12 mouse cellular contexts compared by ENCODE assay signal in the genomic region with DNA sequence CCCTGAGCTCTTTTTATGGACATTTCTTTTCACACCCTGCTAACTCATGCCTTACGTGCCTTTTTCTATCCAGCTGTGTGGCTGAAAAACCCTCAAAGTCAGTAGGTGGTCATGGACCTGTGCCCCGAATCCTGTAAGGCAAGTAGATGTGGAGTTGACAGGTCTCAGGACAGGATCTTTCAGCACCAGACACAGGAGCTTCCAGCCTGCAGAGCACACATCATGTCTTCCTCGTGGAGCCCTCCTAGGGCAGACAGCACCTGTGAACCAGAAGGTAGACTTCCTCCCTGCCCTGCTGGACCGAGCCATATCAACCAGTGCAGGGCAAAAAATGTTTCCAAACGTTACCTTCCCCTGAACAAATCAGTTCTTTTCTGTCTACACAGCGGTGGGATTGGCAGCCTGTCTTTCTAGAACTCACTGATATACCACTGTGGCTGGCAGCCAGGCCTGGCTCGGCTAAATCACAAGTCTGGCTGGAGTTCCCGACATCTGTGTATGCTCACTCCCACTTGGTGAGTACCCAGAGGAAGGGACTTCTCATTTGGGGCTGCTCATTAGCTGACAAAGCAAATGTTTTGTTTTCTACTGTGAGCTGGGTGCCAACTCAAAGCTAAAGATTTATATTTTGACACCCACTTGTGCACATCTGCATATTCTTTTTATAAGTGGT.
DNase-seq lines count a peak whose midpoint lies in the region; ATAC-seq and TF ChIP-seq lines count a peak whose summit lies in the region.
"Had no signal": no experiment of that assay in that cellular context is flagged by ENCODE, and none has a peak within 500 bp of the region (broad histone marks: within the 10 kb centered on the region; RNA-seq: fewer than 3 reads in every experiment).

No protein-coding gene starts in this region.

- H3K27me3 ChIP-seq in heart, postnatal 0 days (ENCODE audit: control insufficient read depth, insufficient read depth, low read length), result no peaks in the 10 kb centered on the region

- no peak overlapping the region for H3K9ac ChIP-seq in heart, postnatal 0 days (replicated peaks; ENCODE audit: low read depth, low read length)
- H3K9ac ChIP-seq: limb, embryonic 13.5 days had no signal

- peak; percentile 96 for ATAC-seq in heart, postnatal 0 days (ENCODE audit: insufficient read depth, low read depth)
- ATAC-seq: intestine, embryonic 16.5 days had no signal

- TF ChIP-seq CTCF in heart, postnatal 0 days (IDR thresholded peaks at IDR 0.05; ENCODE audit: low read depth), result no peak

- H3K9me3 ChIP-seq in heart, postnatal 0 days (replicated peaks; ENCODE audit: control insufficient read depth, low read length), result no peaks in the 10 kb centered on the region
- H3K9me3 ChIP-seq: limb, embryonic 13.5 days had no signal

- H3K4me1 ChIP-seq in heart, postnatal 0 days (ENCODE audit: control insufficient read depth, insufficient read depth), result peaks cover 10% of the 10 kb centered on the region

- TF ChIP-seq EP300 in heart, postnatal 0 days (IDR thresholded peaks at IDR 0.05; ENCODE audit: low read depth), result no peak

- DNase-seq in cerebellum, postnatal 10 days, result peak; percentile 61 to 77
- no peak for DNase-seq in cerebellum, adult 8-10 months
- DNase-seq in layer of hippocampus, adult 9-11 months, result peak; percentile 5
- no peak for DNase-seq in layer of hippocampus, adult 18-20 months (ENCODE audit: low spot score in 2 of 2)
- peak; percentile 6 for DNase-seq in adipocyte (ENCODE audit: low spot score)
- peak; percentile 72 for DNase-seq in heart, postnatal 0 days (ENCODE audit: low spot score)
- DNase-seq in natural killer cell, adult 2 months (ENCODE audit: low spot score in 2 of 2), result no peak
- no peak for DNase-seq in thymus, postnatal 14 days
- DNase-seq: gastrocnemius, postnatal 14 days; retina, postnatal 1 day had no signal

- peak overlapping the region; percentile 44 for H3K4me2 ChIP-seq in heart, postnatal 0 days (ENCODE audit: low read depth, low read length)
- H3K4me2 ChIP-seq: limb, embryonic 13.5 days had no signal

- no peak overlapping the region for H3K4me3 ChIP-seq in heart, postnatal 0 days (ENCODE audit: low read depth, low read length)
- H3K4me3 ChIP-seq: limb, embryonic 13.5 days had no signal

- H3K36me3 ChIP-seq in heart, postnatal 0 days (replicated peaks; ENCODE audit: control insufficient read depth, insufficient read depth, low read length), result no peaks in the 10 kb centered on the region
- H3K36me3 ChIP-seq: limb, embryonic 13.5 days had no signal

- WGBS in heart, postnatal 0 days, result 13% methylated on average over 8 of the region's 8 CpGs

- peak overlapping the region; percentile 64 for H3K27ac ChIP-seq in heart, postnatal 0 days (ENCODE audit: low read depth)
- H3K27ac ChIP-seq: limb, embryonic 13.5 days had no signal

Comparison
In these comparisons a context has a peak if more than half of its experiments do, and no peak if none do; other contexts are left out.
1. DNase-seq: peak in cerebellum, postnatal 10 days (2 of 2), layer of hippocampus, adult 9-11 months (single experiment), adipocyte (single experiment) and heart, postnatal 0 days (single experiment); none in cerebellum, adult 8-10 months (single experiment), layer of hippocampus, adult 18-20 months (0 of 2), natural killer cell, adult 2 months (0 of 2) and thymus, postnatal 14 days (single experiment).